ENCODE assay signal across 18 mouse cellular contexts in the genomic region with DNA sequence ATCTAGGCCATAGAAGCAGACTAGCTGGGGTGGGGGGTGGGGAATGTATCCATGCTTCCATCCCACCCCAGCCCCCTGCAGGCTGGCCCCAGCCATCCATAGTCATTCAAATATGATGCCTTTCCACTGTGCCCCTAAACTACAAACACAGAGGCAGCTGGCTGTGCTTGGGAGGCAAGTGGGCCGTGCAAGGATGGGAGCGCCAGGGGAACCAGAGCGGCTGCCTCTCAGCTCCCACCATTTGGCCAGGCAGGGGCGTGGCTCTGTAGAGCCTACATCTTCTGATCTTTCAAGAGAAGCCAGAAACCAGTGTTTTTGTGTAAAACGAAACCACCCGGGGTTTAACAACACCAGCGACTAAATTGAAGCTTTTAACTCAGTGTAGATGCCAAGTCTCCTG. TPM values are rescaled to one million over a fixed set of nuclear protein-coding genes. Genes with fewer than 3 reads are reported as not detected.
DNase-seq lines count a peak whose midpoint lies in the region; ATAC-seq lines count a peak whose summit lies in the region.
"Had no signal": no experiment of that assay in that cellular context is flagged by ENCODE, and none has a peak within 500 bp of the region (broad histone marks: within the 10 kb centered on the region; RNA-seq: fewer than 3 reads in every experiment).

No protein-coding gene starts in this region.

- peak; percentile 54 for DNase-seq in forebrain, embryonic 14.5 days (ENCODE audit: low spot score)
- DNase-seq in forebrain, embryonic 10.5 days (ENCODE audit: extremely low spot score, low spot score) = no peak
- peak; percentile 31 to 54 for DNase-seq in spleen, postnatal 36 days (ENCODE audit: low spot score in 2 of 2)
- DNase-seq in spleen, adult 12 weeks (ENCODE audit: low spot score) = no peak
- DNase-seq in midbrain, embryonic 14.5 days = peak; percentile 50
- DNase-seq in left cerebral cortex, adult 11 months (ENCODE audit: low spot score) = no peak
- DNase-seq: adrenal gland, postnatal 25 days; cerebellum, adult 11 months; kidney, adult 9 months; layer of hippocampus, postnatal 36 days; lung, postnatal 36 days; right cerebral cortex, postnatal 4 days had no signal

- no peaks in the 10 kb centered on the region for H3K9me3 ChIP-seq in forebrain, embryonic 14.5 days (replicated peaks; ENCODE audit: control insufficient read depth, low read length)
- H3K9me3 ChIP-seq in forebrain, embryonic 10.5 days = no peaks in the 10 kb centered on the region
- H3K9me3 ChIP-seq in embryonic facial prominence, embryonic 12.5 days = no peaks in the 10 kb centered on the region
- no peaks in the 10 kb centered on the region for H3K9me3 ChIP-seq in midbrain, embryonic 14.5 days (ENCODE audit: control insufficient read depth, low read length)
- H3K9me3 ChIP-seq in hindbrain, embryonic 12.5 days (replicated peaks) = no peaks in the 10 kb centered on the region

- no peak overlapping the region for H3K4me3 ChIP-seq in forebrain, embryonic 14.5 days (ENCODE audit: low read depth, low read length)
- H3K4me3 ChIP-seq in forebrain, embryonic 10.5 days = no peak overlapping the region
- no peak overlapping the region for H3K4me3 ChIP-seq in embryonic facial prominence, embryonic 12.5 days
- no peak overlapping the region for H3K4me3 ChIP-seq in midbrain, embryonic 14.5 days (replicated peaks; ENCODE audit: low read depth, low read length)
- no peak overlapping the region for H3K4me3 ChIP-seq in hindbrain, embryonic 12.5 days
- H3K4me3 ChIP-seq: myocyte had no signal

- H3K4me1 ChIP-seq in forebrain, embryonic 14.5 days (ENCODE audit: control insufficient read depth, insufficient read depth, low read length) = peaks cover 9% of the 10 kb centered on the region
- peaks cover 60% of the 10 kb centered on the region for H3K4me1 ChIP-seq in forebrain, embryonic 10.5 days
- H3K4me1 ChIP-seq in embryonic facial prominence, embryonic 12.5 days = peaks cover 25% of the 10 kb centered on the region
- H3K4me1 ChIP-seq in midbrain, embryonic 14.5 days (ENCODE audit: control insufficient read depth, insufficient read depth, low read length) = peaks cover 18% of the 10 kb centered on the region; the same call in 1 of the 2 replicates
- H3K4me1 ChIP-seq in hindbrain, embryonic 12.5 days = peaks cover 33% of the 10 kb centered on the region

- H3K9ac ChIP-seq in forebrain, embryonic 14.5 days (ENCODE audit: low read length) = no peak overlapping the region
- H3K9ac ChIP-seq in embryonic facial prominence, embryonic 12.5 days = no peak overlapping the region
- no peak overlapping the region for H3K9ac ChIP-seq in midbrain, embryonic 14.5 days (replicated peaks; ENCODE audit: low read length)
- no peak overlapping the region for H3K9ac ChIP-seq in hindbrain, embryonic 12.5 days
- H3K9ac ChIP-seq: liver, embryonic 14.5 days had no signal

- H3K4me2 ChIP-seq in forebrain, embryonic 14.5 days (ENCODE audit: low read length) = no peak overlapping the region
- 0 out of 2 replicates have a peak overlapping the region, but pooled peaks have one; percentile 4 for H3K4me2 ChIP-seq in embryonic facial prominence, embryonic 12.5 days (replicated peaks)
- no peak overlapping the region for H3K4me2 ChIP-seq in midbrain, embryonic 14.5 days (ENCODE audit: low read length)
- no peak overlapping the region for H3K4me2 ChIP-seq in hindbrain, embryonic 12.5 days (replicated peaks)
- H3K4me2 ChIP-seq: heart, embryonic 11.5 days had no signal

- no peaks in the 10 kb centered on the region for H3K36me3 ChIP-seq in forebrain, embryonic 14.5 days (ENCODE audit: control insufficient read depth, insufficient read depth, low read length)
- no peaks in the 10 kb centered on the region for H3K36me3 ChIP-seq in forebrain, embryonic 10.5 days (replicated peaks)
- no peaks in the 10 kb centered on the region for H3K36me3 ChIP-seq in embryonic facial prominence, embryonic 12.5 days
- no peaks in the 10 kb centered on the region for H3K36me3 ChIP-seq in midbrain, embryonic 14.5 days (ENCODE audit: control insufficient read depth, insufficient read depth, low read length)
- H3K36me3 ChIP-seq in hindbrain, embryonic 12.5 days = no peaks in the 10 kb centered on the region

- ATAC-seq in forebrain, embryonic 14.5 days = no peak
- peak; percentile 30; the same call in 1 of the 2 replicates for ATAC-seq in embryonic facial prominence, embryonic 12.5 days (ENCODE audit: insufficient number of reproducible peaks, insufficient read depth, low FRiP score, low TSS enrichment)
- no peak for ATAC-seq in midbrain, embryonic 14.5 days (ENCODE audit: low FRiP score, low TSS enrichment)
- ATAC-seq in hindbrain, embryonic 12.5 days (ENCODE audit: low FRiP score) = no peak
- ATAC-seq: Patski had no signal

- WGBS in forebrain, embryonic 14.5 days = 21% methylated on average over 7 of the region's 7 CpGs
- 30% methylated on average over 7 of the region's 7 CpGs for WGBS in forebrain, embryonic 10.5 days
- 15% methylated on average over 7 of the region's 7 CpGs for whole genome bisulfite sequencing in embryonic facial prominence, embryonic 12.5 days
- WGBS in midbrain, embryonic 14.5 days = 13% methylated on average over 7 of the region's 7 CpGs
- WGBS in hindbrain, embryonic 12.5 days = 12% methylated on average over 7 of the region's 7 CpGs

- no peaks in the 10 kb centered on the region for H3K27me3 ChIP-seq in forebrain, embryonic 14.5 days (replicated peaks; ENCODE audit: control insufficient read depth, insufficient read depth, low read length)
- H3K27me3 ChIP-seq in forebrain, embryonic 10.5 days (ENCODE audit: poor library complexity, severe bottlenecking) = peaks cover 29% of the 10 kb centered on the region
- peaks cover 25% of the 10 kb centered on the region for H3K27me3 ChIP-seq in embryonic facial prominence, embryonic 12.5 days
- no peaks in the 10 kb centered on the region for H3K27me3 ChIP-seq in midbrain, embryonic 14.5 days (ENCODE audit: control insufficient read depth, insufficient read depth, low read length)
- peaks cover 24% of the 10 kb centered on the region for H3K27me3 ChIP-seq in hindbrain, embryonic 12.5 days
- H3K27me3 ChIP-seq: Patski had no signal

- H3K27ac ChIP-seq in forebrain, embryonic 14.5 days (ENCODE audit: low read depth, low read length) = no peak overlapping the region
- no peak overlapping the region for H3K27ac ChIP-seq in forebrain, embryonic 10.5 days
- peak overlapping the region; percentile 72 for H3K27ac ChIP-seq in embryonic facial prominence, embryonic 12.5 days
- H3K27ac ChIP-seq in midbrain, embryonic 14.5 days (replicated peaks; ENCODE audit: low read depth, low read length) = no peak overlapping the region
- no peak overlapping the region for H3K27ac ChIP-seq in hindbrain, embryonic 12.5 days
- H3K27ac ChIP-seq: liver, embryonic 14.5 days had no signal

RNA-seq across cellular contexts. Expression of gene Alpl, which starts 4.7 kb away (rescaled TPM):
- 7.4 and 7.7 TPM in 2 replicates for polyA plus RNA-seq in forebrain, embryonic 14.5 days (2014; fragmentation: Nextera tagmentation; extraction: Ambion mirVana)
- polyA plus RNA-seq in forebrain, embryonic 10.5 days (2016; fragmentation: Nextera tagmentation; extraction: Ambion mirVana) = 20.3 and 20.7 TPM in 2 replicates
- polyA plus RNA-seq in embryonic facial prominence, embryonic 12.5 days (2016; fragmentation: Nextera tagmentation; extraction: Ambion mirVana) = 23.0 and 23.7 TPM in 2 replicates
- 6.0 and 6.1 TPM in 2 replicates for polyA plus RNA-seq in midbrain, embryonic 14.5 days (2014; fragmentation: Nextera tagmentation; extraction: Ambion mirVana)
- polyA plus RNA-seq in hindbrain, embryonic 12.5 days (2016; fragmentation: Nextera tagmentation; extraction: Ambion mirVana) = 13.6 and 15.9 TPM in 2 replicates

Comparison
In these comparisons a context has a peak if more than half of its experiments do, and no peak if none do; other contexts are left out.
1. DNase-seq: peak in forebrain, embryonic 14.5 days (single experiment), spleen, postnatal 36 days (2 of 2) and midbrain, embryonic 14.5 days (single experiment); none in forebrain, embryonic 10.5 days (single experiment), spleen, adult 12 weeks (single experiment) and left cerebral cortex, adult 11 months (single experiment).